Mouse (Mus musculus) activated CD4-positive, CD25-positive, alpha-beta regulatory T cell, adult 4 months (primary cell): ENCODE measurements around the gene Ywhaq. TPM values are rescaled to one million over a fixed set of nuclear protein-coding genes. Genes with fewer than 3 reads are reported as not detected.
"Not testable (repeated sequence)": the region's sequence is repeated elsewhere in the genome, so short reads cannot be mapped to it uniquely, and the experiment has no call there.

Experiments used
- ATAC-seq: one replicate; pipeline ENCODE4 v1.8.0; 2017
- polyA plus RNA-seq, 2 experiments: library from polyadenylated mRNA; unstranded; fragments of 100-300 nt; shearing (Covaris generic); gene quantifications; one replicate each; pipeline ENCODE4 v1.2.1; 2017

Ywhaq gene
- polyA plus RNA-seq, 2 experiments from 2014 or later: 229 to 245 TPM

DNA sequence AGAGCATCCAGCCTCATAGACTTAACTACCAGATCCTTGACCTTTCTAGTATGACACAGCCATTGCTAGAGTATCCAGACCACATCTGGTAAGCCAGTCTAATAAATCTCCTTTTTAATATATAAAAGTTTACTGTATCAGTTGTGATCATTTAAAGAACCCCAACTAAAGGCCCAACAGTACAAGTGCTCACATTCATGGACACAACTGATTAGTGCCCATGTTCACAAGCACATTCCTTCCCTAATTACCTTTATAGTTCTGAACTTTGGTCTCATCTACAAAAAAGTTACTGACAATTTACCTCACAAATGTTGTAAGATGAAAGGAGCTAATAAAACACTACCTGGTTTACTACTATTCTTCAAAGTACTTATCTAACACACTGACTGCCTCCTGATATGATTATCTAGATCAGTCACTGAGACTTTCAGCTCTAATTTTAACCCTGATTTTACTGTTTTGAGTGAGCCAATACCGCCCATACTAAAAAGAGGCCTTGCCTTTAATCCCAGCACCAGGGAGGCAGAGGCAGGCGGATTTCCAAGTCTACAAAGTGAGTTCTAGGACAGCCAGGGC is 8.6 kb downstream of the Ywhaq start:
- no peak for ATAC-seq

DNA sequence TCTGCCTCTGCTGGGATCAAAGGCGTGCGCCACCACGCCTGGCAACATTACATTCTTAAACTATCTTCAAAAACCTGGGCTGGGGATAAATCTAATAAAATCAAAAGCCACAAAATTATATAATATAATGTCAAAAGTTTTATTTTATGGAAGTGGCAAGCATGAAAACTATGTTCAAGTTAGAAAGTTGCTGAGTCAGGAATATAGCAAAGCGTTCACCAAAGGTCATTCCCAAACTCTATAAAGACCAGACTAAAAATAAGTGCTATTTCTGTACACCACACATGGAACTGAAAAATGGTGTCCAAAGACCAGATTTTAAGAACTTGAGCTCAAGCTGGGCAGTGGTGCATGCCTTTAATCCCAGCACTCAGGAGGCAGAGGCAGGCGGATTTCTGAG is 14.7 kb downstream of the Ywhaq start:
- ATAC-seq: no peak

DNA sequence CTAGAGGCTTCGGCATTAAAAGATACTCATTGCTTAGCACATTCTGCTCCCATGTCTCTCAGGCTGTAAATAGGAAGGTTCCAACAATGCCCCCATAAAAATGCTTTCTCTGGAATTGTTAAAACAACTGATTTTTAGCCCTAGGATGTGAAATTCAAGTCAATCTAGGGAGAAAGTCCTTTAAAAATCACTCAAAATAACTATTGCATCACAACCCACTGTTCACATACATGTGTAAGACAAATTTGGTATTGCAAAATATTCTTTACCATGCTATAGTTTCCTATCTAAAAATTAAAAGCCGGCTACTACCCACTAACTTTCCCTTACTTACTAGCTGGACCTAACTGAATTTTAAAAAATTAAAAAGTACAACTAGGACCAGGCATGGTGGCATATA is 31.2 kb downstream of the Ywhaq start:
- ATAC-seq: no peak

DNA sequence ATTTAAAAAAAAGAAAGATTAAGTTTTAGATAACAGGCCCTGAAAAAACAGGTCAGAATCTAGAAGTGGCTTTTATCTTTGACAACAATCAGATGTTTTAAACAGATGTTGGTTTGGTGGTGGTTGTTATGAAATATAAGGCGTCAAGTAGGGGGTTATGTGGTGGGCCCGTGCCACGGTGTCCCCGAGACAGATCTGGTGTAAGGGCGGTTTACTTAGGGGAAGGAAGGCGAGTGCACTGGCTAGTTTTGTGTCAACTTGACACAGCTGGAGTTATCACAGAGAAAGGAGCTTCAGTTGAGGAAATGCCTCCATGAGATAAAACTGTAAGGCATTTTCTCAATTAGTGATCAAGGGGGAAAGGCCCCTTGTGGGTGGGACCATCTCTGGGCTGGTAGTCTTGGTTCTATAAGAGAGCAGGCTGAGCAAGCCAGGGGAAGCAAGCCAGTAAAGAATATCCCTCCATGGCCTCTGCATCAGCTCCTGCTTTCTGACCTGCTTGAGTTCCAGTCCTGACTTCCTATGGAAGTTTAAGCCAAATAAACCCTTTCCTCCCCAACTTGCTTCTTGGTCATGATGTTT is 38.6 kb downstream of the Ywhaq start:
- not testable (repeated sequence) for ATAC-seq

DNA sequence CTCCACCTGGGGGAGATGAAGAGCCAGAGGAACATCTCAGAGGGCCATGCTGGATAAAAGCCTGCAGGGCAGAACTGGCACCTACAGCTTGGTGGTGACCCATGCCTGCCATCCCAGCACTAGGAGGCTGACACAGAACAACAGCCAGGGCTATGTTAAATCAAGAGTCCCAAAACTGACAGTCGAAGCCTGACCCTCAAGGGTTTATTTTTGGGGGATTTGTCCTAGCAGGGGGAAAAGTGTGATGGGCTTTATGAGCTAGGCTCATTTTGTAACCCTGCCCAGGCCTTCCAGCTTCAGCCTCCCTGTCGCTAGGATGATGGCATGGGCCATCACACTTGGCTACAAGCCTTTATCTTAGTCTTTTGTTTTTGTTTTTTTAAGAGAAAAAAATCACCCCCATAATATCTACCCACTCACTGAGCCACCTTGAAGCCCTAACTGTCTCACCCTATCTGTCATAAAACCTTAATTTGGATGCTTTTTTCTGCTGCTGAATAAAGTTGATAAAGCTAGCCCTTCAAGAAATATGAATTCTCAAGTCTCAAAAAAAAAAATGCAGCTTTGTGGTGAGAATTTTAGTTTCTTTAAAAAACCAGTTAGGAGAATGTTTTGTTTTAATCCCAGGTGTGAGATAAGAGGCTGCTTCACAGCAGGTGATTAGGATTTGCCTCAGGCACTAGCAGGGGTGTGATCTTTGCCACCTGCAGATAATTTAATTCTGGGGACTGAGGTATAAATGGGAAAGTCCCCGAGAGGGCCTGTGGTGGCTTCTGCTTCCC is 41.9 kb downstream of the Ywhaq start:
- no peak for ATAC-seq

DNA sequence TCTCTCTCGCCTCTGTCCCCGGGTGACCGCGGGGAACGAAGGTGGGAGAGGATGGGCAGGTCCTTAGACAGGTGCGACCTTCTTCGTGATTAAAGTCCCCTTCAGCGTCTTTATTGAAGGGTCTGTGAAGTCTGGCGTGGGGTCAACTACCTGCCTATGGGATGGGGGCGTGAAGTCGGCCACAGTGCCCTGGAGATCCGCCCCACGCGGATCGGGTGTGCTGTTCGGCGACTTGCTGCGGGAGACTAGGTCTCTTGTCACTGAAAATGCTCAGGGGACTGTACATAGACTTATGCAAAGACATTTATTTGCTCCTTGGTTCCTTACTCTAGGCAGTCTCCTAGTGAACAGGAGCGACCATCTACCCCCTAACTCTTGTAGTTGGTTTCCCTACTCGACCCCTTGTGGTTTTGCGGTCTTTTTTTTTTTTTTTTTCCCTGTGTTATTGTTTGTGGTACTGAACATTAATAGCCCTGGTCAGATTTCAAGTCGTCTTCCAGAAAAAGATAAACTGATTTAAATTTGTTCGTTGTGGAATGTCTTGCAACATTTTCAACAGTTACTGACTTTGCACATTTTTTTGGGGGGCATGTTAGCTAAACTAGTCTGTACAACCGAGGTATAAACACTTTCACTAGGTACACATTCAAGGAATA is 43.5 kb downstream of the Ywhaq start:
- peak; percentile 6 for ATAC-seq

DNA sequence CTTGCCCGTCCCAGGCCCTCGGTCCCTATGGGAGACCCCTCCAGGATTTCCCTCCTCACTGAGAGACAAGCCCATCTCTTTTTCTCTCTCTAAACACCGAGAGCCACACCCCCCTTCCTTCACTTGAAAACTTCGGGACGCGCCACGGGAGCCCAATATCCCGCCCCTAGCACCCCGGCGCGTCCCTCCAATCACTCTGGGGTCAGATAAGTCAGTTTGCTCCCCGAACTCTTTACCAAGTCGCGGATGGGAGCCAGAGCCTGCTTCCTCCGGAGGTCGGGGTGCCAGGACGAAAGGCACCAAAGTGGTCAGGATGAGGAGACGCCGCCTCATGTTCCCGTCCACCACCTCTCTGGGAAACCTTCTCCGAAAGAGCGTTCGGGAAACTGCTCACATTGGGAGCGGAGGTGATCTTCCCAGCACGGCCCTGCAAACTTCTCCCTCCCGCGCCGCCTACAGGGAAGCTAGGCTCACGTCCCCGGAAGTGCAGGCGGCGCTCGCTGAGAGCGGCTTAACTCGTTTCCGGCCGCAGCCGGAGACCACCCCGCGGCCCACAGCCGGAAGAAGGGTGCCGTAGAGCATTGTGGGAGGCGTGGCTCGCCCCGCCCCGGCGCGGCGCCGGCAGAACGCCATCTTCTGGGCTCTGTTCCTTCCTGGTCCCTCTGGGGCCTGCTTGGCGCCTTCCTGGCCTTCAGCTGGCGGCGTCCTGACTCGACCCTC is 44.2 kb downstream of the Ywhaq start, which contains the start of gene Adam17:
TSS of gene Adam17 (minus strand) at position 533 of the 720 bp plus-strand sequence.
- peak; percentile 93 for ATAC-seq

DNA sequence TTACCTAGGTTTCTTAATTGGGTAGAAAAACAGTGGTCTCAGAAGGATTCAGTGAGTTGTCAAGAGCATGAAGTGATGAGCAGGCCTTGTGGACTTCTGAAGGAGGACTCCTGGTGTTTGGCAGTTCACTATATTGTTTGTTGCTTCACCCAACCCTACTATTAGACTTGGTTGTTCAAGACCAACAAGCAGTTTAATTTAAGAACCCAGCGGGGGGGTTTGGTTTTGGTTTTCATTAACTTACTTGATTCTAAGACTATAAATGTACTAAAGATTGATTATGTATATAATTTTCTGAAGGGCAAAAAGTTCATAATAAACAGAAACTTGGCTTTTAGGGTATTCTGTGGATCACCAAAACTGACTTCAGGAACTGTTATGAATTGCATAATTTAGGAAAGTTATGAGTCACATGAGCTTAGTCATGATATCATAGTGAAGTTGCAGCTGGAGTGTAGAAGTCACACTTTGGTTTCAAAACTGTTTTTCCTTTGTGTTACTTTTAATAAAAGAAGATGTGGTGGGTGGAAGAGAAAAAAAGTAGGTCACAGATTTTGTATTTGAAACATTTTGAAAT is 47.3 kb downstream of the Ywhaq start:
- ATAC-seq: peak; percentile 15

DNA sequence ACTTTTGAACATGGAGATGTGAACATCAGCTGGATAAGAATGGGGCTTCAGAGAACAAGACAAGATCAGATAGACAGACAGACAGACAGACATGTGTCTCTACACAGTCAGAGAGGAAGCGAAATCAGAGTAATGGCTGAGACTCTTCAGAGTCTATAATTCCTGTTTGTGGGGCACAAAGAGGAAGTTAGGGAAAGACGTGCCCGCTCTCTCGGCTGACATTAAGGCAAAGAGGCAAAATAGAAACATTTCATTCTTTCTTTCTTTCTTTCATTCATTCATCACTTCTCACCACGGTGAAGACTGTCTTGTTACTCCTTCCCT is 48.4 kb downstream of the Ywhaq start:
- no peak for ATAC-seq

DNA sequence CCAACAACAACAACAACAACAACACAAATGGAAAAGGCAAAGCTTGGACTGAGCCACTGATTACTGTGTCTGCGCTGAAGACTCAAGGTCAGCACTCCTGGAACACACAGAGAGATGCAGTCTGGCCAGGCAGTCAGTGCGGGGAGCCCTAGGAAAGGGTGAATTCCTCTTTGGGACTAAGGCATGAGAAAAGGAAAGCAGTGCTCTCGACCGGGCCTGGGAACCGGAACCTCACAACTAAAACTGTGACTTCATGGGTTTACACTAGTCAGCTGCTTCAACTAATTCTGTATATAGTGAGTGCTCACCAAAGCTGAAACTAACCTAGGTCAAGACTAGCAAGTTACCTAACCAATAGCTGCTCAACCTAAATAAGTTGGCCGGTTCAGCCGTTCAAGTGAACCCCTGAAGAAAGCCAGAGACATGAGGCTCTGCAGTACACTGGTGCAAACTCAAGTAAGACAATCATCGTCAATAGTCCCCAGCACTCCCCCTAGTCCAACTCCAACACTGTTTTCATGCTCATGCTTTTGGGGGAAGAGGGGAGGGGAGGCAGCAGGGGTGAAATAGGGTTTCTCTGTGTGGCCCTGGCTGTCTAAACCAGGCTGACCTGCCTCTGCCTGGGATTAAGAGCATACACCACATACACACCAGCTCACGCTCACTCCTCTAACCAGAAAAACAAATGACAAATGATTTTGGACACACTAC is 48.9 kb downstream of the Ywhaq start:
- no peak for ATAC-seq

DNA sequence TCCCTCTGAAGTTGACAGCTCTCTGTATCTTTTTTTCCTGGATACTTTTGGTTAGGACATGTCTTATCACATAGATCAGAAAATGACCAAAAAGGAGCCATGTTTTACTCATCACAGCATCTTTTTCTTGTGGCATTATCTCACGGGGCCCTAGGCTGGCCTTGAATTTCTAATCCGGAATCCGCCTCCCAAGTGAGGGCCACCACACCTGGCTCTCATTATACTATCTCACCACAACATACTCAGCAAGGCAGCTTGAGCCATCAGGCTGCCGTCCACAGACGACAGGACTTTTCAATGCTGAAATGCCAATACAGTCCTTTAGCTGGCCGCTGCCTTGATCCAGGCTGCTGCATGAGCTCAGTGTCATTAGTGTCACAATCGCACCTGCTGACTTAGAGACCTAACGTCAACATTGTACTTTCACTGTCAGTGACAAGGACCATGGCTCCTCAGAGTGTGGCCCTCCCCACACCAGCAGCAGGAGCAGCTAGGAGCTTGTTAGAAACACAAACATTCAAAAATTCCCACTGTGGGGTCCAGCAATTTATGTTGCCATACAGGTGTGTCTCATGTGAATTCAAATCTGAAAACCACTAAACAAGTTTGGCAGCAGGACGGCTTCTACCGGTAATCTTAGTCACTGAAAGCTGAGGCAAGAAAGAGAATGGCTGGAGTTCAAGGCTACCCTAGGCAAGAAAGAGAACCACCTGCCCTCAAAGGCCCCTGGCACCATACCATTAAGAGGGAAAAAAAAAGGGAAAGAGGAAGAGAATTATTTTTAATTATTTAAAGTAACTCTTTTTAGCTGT is 52.6 kb downstream of the Ywhaq start:
- ATAC-seq: no peak

DNA sequence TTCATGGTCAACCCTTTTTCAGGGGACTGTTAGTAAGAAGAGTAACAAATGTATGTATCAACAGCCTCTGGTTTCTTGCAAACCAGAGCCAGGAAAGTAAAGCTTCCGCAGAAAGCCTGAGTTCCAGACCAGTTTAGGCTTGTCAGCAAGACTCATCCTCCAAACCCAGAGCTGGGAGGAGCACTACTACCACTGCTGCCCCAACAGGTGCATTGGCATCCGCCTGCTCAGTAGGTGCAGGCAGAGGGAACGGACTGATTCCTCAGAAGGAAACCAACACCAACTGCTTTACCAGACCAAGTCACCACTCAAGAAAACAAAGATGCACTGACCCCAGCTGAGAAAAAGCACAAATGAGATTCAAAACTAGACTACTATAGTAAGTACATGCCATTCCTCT is 54.2 kb downstream of the Ywhaq start:
- no peak for ATAC-seq

DNA sequence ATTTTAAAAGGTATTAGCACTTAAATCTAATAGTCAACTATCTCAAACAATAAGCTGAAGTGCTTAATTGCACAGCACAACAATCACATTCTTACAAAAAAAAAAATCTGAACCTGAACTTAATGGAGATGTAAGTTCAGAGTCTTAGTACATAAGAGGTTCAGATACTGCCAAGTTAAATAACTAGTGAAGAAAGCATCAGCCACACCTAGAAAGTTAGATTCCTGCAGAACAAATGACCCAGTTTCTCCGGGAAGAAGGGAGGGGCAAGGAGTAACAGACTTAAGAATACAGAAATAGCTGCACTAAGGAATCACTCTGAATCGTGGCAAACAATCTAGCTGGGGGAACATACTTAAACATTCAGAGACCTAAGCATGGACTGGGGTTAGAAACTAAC is 54.8 kb downstream of the Ywhaq start:
- no peak for ATAC-seq

DNA sequence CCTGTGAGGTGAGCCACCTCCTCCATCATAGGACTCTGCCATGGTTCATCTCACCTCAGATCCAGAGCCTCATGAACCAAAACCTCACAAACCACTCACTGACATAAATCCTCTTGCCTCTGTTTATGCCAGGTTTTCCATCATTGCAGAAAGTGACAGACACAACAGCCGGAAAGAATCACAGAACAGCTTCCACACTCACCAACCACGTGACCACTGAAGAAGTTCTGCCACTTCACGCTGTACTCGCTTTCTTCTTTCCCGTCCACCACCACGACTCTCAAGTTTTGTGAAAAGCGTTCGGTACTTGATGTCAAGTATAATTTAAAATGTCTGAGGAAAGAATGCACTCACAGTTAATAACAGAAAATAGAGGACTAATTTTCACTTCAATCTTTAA is 63.8 kb downstream of the Ywhaq start:
- ATAC-seq: no peak

DNA sequence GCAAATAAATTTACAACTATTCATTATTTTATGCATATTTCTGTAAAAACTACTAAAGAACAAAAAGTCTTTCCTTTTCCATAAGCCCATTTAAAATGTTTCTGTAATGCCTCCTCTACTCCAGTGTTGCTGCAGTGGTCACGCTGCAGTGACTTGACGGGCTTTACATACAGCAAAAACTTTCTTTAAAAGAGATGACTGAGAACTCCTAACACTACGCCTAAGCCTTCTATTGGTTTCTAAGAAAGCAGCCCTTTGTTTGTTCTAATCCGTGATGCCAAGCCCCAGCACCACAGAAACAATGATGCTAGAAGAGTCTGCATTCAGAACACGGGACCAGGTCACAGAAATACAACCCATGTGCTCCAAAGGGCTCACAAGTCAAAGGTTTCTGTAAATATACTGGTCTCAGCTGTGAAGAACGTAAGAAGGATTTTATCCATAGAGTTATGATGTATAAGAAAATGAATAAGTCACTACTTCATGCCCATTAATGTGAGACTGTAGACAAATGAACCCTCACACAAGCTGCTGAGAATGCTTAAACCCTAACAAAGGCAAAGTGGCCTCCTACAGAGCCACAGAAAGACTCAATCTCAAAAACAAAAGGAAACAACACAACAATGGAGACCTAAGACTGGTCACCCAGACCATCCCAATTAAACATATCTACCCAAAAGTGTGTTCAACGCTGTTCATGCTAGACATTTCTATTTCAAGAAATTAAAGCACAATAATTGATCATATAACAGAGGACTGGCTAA is 67.1 kb downstream of the Ywhaq start:
- no peak for ATAC-seq

DNA sequence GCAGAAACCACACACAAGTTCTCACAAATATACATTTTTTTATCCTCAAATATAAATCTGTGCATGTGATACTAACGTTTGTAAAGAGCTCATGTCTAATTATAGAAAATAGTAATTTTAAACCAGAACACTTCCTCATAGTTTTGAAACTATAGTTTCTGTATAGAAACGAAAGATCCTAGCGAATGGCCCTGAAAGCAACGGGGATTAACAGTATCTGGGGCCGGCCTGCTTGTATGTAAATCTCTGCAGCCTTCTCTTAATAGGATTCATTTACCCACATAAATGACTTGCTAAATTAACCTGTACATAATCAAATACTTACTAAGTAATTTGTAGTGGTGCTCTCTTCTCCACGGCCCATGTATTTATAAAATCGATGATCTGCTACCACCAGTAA is 70.5 kb downstream of the Ywhaq start:
- ATAC-seq: no peak

DNA sequence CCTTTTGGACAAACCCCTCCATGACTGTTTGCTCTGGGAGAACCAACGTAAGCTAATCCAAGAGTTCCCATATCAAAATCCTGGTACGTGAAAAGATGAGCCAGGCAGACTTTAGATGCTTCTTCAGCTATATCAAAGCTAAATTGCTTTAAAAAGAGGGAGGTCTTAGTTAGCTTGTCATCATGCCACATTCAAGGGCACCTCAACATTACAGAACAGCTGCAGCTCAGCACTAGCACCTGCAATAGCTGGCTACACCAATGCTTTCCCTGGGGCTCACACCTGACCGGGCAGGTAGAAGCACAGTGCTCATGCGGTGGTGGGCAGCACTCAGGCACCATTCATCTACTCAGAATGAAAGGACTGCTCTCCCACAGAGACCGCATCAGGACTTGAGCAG is 76.8 kb downstream of the Ywhaq start:
- ATAC-seq: no peak
